Mouse (Mus musculus) megakaryocyte, embryonic 14.5 days (primary cell): ENCODE measurements around the gene Dpep1.
"Not testable (repeated sequence)": the region's sequence is repeated elsewhere in the genome, so short reads cannot be mapped to it uniquely, and the experiment has no call there.

ENCODE experiments used
- FLI1 ChIP-seq: IDR thresholded peaks from 2 replicates; pipeline ENCODE4 v1.6.1; 2012; ENCODE audit warnings: low read length, inconsistent platforms, mixed read lengths
- GATA1 ChIP-seq: IDR thresholded peaks from 3 replicates; pipeline ENCODE4 v1.6.1; 2012; ENCODE audit warnings: mixed read lengths, low read length, inconsistent platforms, borderline replicate concordance

DNA sequence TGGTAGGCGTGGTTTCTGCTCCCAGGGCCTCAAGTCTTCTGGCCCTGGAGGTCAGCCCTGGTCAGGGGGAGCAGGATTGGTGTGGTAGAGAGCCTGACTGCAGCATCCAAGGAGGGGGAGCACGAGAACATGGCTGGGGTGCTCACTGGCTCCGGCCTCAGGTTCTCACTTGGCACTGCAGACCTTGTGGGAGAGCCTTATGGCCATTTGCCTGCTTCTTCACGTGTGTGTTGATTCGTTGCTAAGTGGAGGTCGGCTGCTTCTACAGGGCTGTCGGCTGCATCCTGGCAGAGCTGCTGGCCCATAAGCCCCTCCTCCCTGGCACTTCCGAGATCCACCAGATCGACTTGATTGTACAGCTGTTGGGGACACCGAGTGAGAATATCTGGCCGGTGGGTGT, 44.3 kb downstream of the Dpep1 start:
- TF ChIP-seq GATA1, FLI1: not testable (repeated sequence)
